Mouse (Mus musculus) gastrocnemius, postnatal 36 days (tissue): Measurements from ENCODE around the gene Cdc42bpg. TPM values are rescaled to one million over a fixed set of nuclear protein-coding genes. Genes with fewer than 3 reads are reported as not detected.
A peak's percentile ranks its signal among the peaks of the same experiment; 100 is the strongest.
"Not testable (repeated sequence)": the region's sequence is repeated elsewhere in the genome, so short reads cannot be mapped to it uniquely, and the experiment has no call there.

ENCODE experiments used
- DNase-seq, 2 experiments: peaks; one replicate each; pipeline ENCODE4 v3.0.0; 2022
- intact Hi-C: fragments of 180-260 bp; cut with DNase I; formaldehyde crosslinking; loops from one replicate; pipeline ENCODE4 v1.15.1; 2025
- total RNA-seq, 2 experiments: library from RNA; stranded (reverse); gene quantifications; 2 replicates each; pipeline ENCODE4 v1.2.3; 2021

Cdc42bpg gene
- total RNA-seq, 2 experiments from 2014 or later: 4.3 to 5.2 TPM

DNA sequence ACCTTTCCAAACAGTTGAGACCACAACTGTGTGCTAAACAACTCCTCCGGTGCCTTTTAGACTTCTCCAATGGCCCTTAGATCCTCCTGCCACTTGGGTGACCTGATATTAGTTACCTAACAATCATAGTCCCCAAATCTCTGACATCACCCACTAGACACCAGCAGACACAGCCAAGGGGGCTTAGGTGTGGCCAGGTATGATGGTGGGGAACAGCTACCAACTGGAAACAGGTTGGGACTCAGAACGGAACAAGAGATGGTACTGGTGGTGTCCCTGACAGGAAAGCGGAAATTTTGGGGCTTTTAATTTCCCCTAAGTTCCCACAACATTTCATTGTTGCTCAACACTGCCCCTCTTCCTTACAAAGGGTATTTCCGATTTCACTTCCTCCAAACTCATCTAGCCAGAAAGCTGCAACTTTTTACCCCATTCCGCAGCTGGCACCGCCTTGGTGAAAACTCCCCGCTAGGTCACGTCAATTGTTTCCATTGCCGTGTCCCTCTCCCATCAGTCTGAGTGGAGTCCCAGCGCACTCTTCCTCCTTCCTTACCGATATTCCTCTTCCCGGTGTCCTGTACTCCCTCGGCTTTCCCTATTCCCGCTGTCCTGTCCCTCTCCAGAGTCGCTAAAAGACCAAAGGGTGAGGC is 30.4 kb upstream of the Cdc42bpg start:
- intact Hi-C loops: no loop called here

DNA sequence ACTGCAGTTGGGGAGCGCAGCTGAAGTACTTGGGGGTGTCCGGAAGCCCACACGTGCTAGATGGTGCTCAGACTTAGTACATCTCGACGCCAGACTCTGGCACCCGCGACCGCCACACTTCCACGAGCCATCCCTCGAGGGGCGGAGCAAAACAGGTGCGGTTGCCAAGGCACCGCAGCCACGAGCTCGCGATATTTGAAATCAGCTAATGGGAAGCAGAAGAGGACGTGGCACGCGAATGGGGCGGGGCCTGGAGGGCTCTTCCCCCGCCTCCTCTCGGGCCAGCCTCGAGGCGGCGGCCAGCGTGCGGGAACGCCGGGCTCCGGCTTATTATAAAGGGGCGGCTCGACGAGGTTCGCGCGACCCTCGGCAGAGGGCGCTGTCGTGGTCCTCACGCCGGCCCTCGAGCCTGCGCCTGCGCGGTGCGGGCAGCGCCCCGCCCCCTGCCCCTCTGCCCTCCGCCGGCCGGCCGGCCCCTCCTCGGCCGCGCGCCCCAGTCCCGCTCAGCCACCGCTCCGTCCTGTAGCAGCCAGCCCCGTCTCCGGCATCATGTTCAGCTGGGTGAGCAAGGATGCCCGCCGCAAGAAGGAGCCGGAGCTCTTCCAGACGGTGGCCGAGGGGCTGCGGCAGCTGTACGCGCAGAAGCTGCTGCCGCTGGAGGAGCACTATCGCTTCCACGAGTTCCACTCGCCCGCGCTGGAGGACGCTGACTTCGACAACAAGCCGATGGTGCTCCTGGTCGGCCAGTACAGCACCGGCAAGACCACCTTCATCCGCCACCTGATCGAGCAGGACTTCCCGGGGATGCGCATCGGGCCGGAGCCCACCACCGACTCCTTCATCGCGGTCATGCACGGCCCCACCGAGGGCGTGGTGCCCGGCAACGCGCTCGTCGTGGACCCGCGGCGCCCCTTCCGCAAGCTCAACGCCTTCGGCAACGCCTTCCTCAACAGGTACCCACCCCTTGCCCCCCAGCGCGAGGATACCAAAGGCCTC is 29.5 kb upstream of the Cdc42bpg start, which contains the start of gene Ehd1:
Gene Ehd1 (plus strand): TSS at position 300 of the 996 bp plus-strand sequence.
- intact Hi-C loops: no loop called here
- peak; percentile 96 to 97 for DNase-seq

More for the DNA sequence above, 30.4 kb upstream of the Cdc42bpg start:
- DNase-seq: no peak

DNA sequence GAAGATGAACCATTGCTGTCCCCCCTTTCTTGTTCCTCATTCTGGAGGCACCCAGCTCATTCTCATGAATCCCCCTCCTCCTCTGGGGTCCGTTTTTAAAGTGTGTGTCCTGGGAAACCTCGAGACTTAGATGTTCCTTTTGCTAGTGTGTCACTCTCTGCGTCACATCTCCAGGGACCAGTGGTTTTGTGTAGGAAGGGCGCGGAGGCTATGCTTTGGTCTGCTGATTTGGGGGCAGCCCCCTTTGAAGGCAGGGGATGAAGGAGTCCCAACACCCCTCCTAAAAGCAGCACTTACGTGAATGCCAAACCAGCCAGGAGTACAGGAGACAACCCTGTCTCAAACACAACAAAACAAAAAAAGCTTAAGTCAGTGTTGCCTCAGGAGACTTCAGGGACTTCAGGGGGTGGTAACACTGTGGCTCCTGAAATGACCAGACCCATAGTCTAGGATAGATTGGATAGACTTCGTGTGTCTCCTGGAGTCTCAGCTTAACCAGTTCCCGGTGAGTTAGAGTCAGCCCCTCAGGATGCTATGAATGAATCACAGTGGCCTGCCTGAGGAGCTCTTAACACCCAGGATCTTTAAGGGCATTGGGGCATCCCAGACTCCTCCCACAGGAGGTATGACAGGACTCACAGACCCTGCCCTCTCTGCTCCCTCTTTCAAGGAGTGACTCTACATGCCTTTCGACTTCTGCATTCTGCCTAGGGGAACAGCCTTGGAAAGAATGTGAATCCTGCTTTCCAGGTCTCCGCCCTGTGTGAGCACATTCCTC is 28.4 kb upstream of the Cdc42bpg start:
- peak; percentile 64 to 82 for DNase-seq
- intact Hi-C loops: no loop called here

DNA sequence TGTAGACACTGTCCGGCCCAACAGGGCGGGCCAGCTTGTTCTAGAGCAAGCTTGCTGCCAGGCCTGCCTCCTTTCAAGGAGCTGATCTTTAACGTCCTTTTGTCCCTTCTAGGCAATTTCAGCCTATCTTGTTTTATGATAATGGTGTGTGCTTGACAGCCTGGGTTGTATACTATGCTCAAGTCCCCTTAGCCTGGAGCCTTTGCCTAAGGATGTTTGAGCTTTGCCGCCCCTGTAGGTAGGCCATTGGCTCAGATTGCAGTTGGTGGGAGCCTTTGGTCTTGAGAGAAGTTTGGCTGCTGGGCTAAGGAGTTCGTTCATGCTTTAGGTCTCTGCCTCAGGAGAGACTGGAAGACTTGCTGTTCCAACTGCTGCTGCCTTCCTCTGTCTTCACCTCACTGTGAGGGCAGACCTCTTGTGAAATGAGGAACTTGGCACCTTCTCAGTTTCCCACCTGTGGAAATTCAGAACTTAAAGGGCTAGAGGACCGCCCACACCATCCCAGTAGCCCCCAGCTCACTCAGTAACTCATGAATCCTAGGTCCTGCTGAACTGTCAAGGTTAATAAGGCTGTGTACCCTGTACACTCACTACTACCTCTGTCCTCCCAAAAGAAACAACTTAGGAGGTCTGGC is 27.7 kb upstream of the Cdc42bpg start:
- intact Hi-C loops: no loop called here
- DNase-seq: no peak

DNA sequence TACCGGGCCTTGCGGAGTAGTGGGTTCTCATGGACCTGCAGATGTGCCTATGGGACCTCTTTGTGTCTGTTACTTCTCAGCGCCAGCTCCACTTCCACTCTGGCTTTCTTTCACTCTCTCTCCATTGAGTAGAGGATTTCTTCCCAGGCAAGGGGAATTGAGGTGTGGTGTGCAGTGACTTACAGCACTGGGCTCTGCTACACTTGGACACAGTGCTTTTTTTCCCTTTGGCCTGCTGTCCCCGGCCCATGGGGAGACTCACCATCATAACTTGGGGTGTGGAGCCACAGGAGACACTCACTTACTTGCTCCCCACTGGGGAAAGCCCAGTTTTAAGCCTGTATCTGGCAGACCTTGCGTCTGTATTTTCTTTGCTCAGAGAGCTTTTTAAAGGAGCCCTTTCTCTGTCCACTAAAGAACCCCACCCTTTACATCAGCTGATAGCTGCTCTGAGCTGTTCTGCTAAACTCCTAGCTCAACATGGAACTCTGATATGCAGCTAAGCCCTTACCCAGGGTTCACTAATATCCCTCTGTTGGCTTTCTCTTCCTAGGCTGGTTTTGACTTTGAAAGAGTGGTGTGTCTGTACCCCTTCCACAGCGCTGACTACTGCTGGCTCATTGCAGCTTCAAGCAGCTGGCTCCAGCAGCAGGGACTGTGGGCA is 26.6 kb upstream of the Cdc42bpg start:
- intact Hi-C loops: no loop called here
- DNase-seq: no peak

DNA sequence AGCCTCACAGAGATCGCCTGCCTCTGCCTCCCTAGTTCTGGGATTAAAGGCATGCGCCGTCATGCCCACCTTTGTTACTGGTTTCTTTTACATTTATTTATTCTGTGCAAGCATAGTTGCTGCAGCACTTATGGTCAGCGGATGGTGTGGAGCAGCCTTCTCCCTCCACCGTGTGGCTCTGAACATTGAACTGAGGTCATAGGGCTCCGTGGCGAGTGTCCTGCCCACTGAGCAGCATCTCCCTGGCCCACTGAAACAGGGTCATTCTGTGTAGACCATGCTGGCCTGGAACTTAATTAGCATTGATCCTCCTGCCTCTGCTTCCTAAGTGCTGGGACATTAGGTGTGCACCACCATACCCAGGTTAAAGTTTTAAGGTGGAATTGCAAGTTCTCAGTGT is 25.7 kb upstream of the Cdc42bpg start:
- intact Hi-C loops: no loop called here
- DNase-seq: no peak

DNA sequence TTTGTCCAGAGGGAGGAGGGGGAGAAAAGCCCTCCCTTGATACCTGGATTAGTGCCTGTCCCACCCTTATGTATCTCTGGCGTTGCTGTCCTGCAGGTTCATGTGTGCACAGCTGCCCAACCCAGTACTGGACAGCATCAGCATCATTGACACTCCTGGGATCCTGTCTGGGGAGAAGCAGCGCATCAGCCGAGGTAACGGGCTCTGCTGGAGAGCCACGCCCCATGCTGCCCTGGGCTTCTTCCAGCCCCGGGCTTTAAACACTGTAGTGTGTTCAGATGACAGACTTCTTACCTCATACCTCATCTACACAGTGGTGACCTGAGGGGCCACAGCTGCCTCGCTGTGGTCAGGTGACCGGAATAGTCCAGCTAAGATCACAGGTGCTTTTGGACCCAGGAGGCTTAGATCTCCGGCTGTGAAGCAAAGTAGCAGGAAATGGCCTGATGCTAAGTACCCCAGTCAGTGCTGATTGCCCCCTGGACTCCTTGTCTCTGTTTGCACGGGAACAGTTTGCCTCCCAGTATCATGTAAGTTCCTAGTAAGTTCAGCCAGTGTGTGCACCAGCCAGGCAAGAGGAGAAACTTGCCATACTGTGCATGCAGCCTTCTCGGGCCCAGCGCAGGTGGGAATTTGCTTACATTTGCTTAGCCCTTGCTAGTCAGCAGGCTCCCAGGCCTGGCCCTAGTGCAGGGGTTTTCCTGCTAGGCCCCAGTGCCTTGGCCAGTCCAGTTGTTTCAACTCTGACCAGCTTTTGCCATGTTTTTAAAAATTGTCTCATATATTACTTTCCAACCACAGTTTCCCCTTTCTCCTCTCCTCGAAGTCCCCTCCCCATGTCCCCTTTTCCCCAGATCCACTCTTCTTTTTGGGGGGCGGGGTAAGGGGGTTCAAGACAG is 24.9 kb upstream of the Cdc42bpg start:
- DNase-seq: no peak
- intact Hi-C loops: no loop called here

DNA sequence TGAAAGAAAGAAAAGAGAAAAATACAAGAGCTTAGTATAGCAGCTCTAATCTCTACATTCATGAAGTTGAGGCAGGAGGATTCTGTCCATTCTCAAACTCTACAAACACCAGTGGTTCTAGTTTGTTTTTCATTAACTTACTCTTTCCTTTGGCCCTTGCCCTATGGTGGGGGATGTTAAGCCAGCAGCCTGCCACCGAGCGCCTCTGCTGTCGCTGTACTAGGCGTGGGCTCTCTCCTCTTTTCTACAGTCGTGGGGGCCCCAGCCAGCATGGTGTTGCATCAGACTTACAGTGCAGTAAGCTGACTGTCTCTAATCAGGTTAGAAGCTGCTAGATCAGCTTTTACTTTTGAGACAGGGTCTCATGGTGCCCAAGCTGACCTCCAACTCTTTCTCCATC is 23.3 kb upstream of the Cdc42bpg start:
- no peak for DNase-seq
- intact Hi-C loops: no loop called here

DNA sequence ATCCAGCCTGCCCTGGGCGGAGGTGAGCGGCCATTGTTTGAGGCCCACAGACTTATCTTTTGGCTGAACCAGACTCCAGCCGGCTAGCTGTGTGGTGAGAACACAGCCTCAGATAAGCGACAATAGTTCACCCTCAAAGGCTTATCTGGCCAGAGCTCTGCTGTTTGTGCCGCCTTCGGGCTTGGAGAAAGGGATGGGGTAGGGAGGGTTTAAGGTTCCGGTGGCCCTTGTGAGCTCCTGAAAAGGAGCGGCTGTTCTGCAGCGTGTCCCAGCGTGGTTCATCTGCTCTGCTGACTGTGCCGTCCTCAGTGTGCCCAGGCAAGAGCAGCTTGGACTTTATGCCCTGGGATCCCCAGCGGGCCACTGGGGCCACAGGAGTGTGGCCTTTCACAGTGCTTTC is 21.8 kb upstream of the Cdc42bpg start:
- DNase-seq: no peak
- intact Hi-C loops: no loop called here

DNA sequence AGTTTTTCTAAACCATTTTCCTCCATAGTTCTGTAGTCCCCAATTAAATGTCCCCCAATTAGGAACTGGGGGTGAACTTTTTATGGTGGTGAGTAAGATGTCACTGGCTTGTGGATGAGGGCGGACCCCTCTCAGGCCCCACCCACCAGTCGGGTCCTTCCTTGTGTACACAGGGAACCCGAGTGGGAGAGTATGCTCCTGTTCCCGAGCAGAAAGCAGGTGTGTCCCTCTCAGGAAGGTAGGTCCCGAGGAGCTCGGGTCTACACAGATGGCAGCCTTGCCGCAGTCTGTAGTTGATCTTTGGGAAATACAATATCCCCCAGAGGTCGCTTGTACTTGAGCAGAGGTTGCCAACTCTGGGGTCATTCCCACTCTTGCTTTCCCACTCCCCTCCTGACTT is 21.0 kb upstream of the Cdc42bpg start:
- DNase-seq: no peak
- intact Hi-C loops: no loop called here

DNA sequence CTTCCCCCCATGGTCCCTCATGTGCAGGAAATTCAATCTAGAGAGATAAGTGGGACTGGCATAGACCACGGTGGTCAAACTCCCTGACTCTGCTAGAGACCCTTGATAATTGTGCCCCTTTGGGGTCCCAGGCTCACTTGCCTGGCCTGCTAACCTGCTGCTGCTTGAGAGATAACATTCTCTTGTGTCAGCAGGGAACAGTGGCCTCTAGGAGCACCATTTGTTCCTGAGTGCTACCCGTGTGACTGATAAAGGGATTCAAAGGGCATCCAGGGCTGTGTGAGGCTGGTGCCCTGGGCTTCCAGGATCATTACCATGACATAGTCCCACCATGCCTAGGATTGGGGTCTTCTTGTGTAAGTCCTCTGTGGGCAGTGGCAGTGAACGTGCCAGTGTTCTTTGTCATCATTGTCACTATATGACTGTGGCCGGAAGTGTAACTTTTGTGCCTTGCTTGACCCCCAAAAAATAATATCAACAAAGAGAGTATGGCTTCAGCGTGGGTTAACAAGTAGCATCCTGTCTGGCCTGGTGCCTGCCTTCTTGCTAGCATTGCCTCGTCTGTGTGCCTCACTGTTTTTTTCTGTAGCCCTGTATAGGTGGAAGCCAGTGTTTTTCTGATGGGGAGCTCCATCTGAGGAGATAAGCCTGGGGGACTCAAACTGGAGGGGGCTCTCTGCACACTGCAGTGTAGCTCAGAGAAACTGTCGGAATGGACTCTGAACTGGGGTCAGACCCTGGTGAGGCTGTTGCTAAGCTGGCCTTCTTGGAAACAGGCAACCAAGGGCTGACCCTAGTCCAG is 20.4 kb upstream of the Cdc42bpg start:
- DNase-seq: no peak
- intact Hi-C loops: no loop called here

DNA sequence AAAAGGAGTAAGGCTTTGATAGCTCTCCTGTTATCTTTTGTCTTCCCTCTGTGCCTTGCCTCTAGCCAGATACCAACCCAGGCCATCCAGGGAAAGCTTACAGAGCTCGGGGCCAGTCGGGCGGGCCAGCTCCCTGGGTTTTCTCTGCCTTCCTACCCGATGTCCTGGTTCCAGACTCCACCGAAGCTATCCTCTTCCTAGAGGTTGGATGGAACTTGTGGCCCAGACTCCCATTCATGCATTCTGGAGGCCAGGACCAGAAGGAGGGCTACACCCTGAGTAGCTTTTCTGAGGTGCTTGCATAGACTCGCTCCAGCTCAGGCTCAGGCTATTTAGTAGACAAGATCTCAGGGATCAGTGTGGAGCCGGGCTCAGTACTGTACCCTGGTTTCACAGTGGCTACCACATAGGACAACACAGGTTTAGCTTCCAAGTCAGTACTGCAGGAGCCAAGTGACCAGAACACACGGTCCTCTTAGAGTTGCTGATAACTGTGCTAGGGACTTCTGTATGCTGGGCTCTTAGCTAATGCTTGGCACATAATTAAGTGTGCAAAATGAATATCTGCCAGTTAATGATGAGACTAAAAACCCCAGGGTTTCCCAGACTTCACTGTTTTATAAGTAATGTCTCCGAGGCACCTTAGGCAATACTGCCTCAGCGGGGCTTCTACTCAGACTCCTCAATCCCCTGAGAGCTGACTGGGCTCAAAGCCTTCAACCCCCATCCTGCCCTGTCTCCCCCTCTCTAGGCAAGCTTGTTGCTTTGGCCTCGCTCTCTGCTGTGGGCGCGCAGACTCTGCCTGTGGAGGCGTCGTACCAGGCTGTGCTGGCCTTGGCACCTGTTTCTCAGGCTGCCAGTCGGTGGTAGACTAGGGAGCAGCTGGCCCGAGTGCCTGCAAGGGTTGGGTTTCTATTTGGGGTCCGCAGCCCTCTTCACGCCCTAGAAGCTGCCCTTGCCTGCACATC is 19.5 kb upstream of the Cdc42bpg start:
- intact Hi-C loops: no loop called here
- no peak for DNase-seq

DNA sequence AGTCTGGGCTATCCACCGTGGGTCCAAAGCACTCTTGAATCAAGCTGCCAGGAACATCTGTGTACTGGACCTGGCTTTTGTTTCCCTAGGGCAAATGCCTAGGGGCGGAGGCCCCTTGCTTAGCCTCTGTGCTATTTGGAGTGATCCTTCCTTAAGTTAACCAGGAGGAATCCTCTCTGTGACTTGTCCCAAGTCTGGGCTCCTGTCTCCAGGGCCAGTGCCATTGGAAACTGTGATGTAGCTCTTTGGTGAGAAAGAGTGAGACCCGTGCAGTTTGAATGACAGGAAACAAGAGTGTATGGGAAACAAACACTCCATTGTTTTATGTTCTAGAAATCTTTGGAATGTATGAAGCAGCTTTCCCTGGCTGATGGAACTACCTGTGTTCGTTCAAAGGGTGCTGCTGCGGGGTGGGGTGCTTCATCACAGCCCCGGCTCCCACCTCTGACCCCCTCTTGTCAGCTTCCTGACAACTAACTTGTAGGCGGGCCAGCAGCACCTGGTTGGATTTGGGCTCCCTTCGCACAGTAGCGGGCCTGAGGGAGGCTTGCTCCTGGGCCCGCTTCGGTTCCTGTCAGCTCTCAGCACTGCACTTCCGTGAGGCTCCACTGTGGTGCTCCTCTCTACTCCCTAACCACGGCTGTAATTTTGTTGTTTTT is 17.9 kb upstream of the Cdc42bpg start:
- no peak for DNase-seq
- intact Hi-C loops: no loop called here

DNA sequence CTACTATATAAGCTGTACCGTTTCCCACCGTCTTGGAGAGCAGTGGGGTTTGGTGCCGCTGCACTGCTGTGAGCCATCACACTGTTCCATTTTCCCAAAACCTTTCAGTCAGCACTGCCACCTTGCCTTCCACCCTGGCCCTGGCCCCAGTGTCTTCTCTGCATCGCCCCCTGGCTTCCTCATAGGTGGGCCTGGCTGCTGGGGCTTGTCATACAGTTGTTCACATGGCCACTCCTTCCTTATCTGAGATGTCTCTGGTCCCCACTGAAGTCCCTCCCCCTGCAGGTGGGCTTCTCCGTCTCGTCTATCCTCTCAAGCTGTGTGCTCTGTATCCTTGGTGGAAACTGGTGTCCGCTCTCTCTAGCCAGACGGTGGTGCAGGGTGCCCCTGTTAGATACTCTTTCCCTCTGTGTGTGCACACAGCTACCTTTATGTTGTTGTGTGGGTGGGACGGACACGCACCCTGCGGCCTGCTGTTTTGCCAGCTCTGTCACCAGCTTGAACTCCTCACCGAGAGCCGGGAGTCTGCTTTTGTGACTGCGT is 16.5 kb upstream of the Cdc42bpg start:
- DNase-seq: no peak
- intact Hi-C loops: no loop called here

DNA sequence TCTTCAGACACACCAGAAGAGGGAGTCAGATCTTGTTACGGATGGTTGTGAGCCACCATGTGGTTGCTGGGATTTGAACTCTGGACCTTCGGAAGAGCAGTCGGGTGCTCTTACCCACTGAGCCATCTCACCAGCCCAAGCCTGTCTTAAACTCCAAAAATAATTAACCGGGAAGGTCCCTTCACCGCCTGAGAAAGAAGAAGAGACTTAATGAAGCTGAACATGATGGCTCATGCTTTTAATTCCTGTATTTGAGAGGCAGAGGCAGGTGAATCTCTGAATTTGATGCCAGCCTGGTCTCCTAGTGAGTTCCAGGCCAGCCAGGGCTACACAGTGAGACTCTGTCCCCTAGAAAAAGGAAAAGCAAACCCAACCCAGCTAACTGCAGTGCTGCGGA is 15.5 kb upstream of the Cdc42bpg start:
- DNase-seq, intact Hi-C loops: not testable (repeated sequence)

DNA sequence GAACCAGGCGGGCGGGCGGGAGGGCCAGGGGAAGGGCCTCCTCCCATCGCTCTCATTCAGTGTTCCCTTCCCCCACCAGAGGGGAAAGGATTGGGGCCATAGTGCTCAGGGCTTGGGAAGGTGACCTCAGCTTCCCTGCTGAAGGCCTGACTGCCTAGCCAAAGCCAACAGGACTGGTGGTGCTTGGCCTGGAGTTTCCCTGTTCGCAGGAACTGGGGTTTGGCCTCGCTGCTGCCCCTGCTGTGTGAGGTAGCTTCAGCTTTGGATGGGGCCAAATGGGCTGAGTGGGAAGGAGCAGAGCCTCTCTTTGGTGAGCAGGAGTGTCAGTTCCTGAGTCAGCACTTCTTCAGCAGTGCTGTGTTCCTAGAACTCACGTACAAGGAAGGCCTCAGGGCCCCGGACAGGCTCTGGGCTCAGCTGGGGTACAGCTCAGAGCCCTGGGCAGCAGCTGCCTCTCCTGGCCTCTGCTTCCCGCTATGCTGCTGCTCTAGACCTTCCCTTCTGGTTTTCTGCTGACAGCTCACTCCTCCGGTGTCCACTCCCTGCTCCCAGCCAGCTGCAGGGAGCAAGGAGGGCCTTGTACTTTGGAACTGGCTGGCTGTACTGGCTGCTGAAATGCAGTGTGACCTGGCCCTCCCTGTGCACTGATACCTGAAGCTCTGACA is 15.0 kb upstream of the Cdc42bpg start:
- intact Hi-C loops: no loop called here
- DNase-seq: peak; percentile 35 to 49
